Mouse (Mus musculus) hindbrain, embryonic 11.5 days (tissue): ENCODE results near the gene Ret. TPM values are rescaled to one million over a fixed set of nuclear protein-coding genes. Genes with fewer than 3 reads are reported as not detected.
A peak's percentile ranks its signal among the peaks of the same experiment; 100 is the strongest.

Source experiments
- ATAC-seq: fragments of 200-750 bp; cut with Nextera tagmentation; 2 replicates; pipeline ENCODE4 v1.8.0; 2017; ENCODE audit warnings: mild to moderate bottlenecking, moderate TSS enrichment, moderate library complexity; ENCODE audit not compliant: low FRiP score
- DNase-seq: peaks from one replicate; pipeline ENCODE4 v3.0.0-alpha.2; 2015; ENCODE audit warnings: low spot score
- H3K27ac ChIP-seq: fragments of 300-500 bp; sonication (generic); 2 replicates; pipeline ENCODE4 v1.5.1; 2014; ENCODE audit warnings: mild to moderate bottlenecking, low read depth, low read length
- H3K27me3 ChIP-seq: fragments of 300-500 bp; sonication (generic); 2 replicates; pipeline ENCODE4 v1.6.1; 2014; ENCODE audit warnings: mild to moderate bottlenecking, low read length, moderate library complexity, mixed read lengths; ENCODE audit not compliant: control insufficient read depth, insufficient read depth
- H3K36me3 ChIP-seq: fragments of 300-500 bp; sonication (generic); 2 replicates; pipeline ENCODE4 v1.6.1; 2014; ENCODE audit warnings: mild to moderate bottlenecking, low read length, moderate library complexity, mixed read lengths; ENCODE audit not compliant: control insufficient read depth, insufficient read depth
- H3K4me1 ChIP-seq: fragments of 300-500 bp; sonication (generic); replicated peaks from 2 replicates; pipeline ENCODE4 v1.6.1; 2014; ENCODE audit warnings: low read length, mixed read lengths; ENCODE audit not compliant: control insufficient read depth, insufficient read depth
- H3K4me2 ChIP-seq: fragments of 300-500 bp; sonication (generic); replicated peaks from 2 replicates; pipeline ENCODE4 v1.6.1; 2014; ENCODE audit warnings: mild to moderate bottlenecking, low read depth, low read length
- H3K4me3 ChIP-seq: fragments of 300-500 bp; sonication (generic); 2 replicates; pipeline ENCODE4 v1.5.1; 2014; ENCODE audit warnings: low read depth, low read length
- H3K9ac ChIP-seq: fragments of 300-500 bp; sonication (generic); 2 replicates; pipeline ENCODE4 v1.6.1; 2014; ENCODE audit warnings: low read depth, low read length
- H3K9me3 ChIP-seq: fragments of 300-500 bp; sonication (generic); 2 replicates; pipeline ENCODE4 v1.6.1; 2016; ENCODE audit warnings: low read length; ENCODE audit not compliant: control insufficient read depth
- WGBS: fragments of 180-500 bp; shearing (Covaris S2); extraction: QIAGEN DNeasy Blood & Tissue Kit; methylation state at CpG from one replicate; pipeline ENCODE4 v1.1.7; 2014; 5-methylcytosine and 5-hydroxymethylcytosine counted together
- polyA plus RNA-seq: library from polyadenylated mRNA; unstranded; fragments of >200 nt; fragmentation: Nextera tagmentation; extraction: Ambion mirVana; gene quantifications from 2 replicates; pipeline ENCODE4 v1.2.1, GENCODE M21; 2014

Gene Ret
- polyA plus RNA-seq, 1 experiment from 2014 or later, result 4.2 TPM

GRCm38 (mm10) chr6:118150128-118150527 lies 47.4 kb downstream of the Ret start:
- no peaks in the 10 kb centered on the region for H3K27me3 ChIP-seq
- H3K4me1 ChIP-seq, result no peaks in the 10 kb centered on the region
- H3K9me3 ChIP-seq, result no peaks in the 10 kb centered on the region
- H3K4me2 ChIP-seq, result no peak overlapping the region
- H3K27ac ChIP-seq, result no peak overlapping the region
- ATAC-seq (no peak), DNase-seq (no peak)
- no peak overlapping the region for H3K4me3 ChIP-seq
- WGBS, result 79% methylated on average over 4 of the region's 4 CpGs
- no peak overlapping the region for H3K9ac ChIP-seq
- no peaks in the 10 kb centered on the region for H3K36me3 ChIP-seq

- DNase-seq (no peak), ATAC-seq (no peak)
- Histone ChIP-seq H3K4me1 (no peaks in the 10 kb centered on the region), H3K4me3 (no peak overlapping the region), H3K36me3 (no peaks in the 10 kb centered on the region), H3K27me3 (no peaks in the 10 kb centered on the region), H3K9me3 (no peaks in the 10 kb centered on the region), H3K4me2 (no peak overlapping the region), H3K27ac (no peak overlapping the region), H3K9ac (no peak overlapping the region)
- 87% methylated on average over 6 of the region's 6 CpGs for WGBS
Measured at GRCm38 (mm10) chr6:118140961-118141360, 56.6 kb downstream of the Ret start.

GRCm38 (mm10) chr6:118138731-118139709 lies 58.5 kb downstream of the Ret start, which contains the start of gene Csgalnact2:
Csgalnact2 (minus strand) TSS chr6:118139140.
- Histone ChIP-seq H3K4me1 (no peaks in the 10 kb centered on the region), H3K4me2 (peak within 1 kb of the TSS; percentile 68), H3K27ac (no peak within 1 kb of the TSS; the same call in 1 of the 2 replicates), H3K36me3 (no peaks in the 10 kb centered on the region), H3K4me3 (peak within 1 kb of the TSS; percentile 82), H3K27me3 (no peaks in the 10 kb centered on the region), H3K9me3 (no peaks in the 10 kb centered on the region), H3K9ac (peak within 1 kb of the TSS; percentile 78)
- WGBS, result 8% methylated on average over 53 of the region's 66 CpGs
- ATAC-seq (peak; percentile 99), DNase-seq (peak; percentile 91)

GRCm38 (mm10) chr6:118137148-118137547 lies 60.4 kb downstream of the Ret start:
- Histone ChIP-seq H3K36me3 (no peaks in the 10 kb centered on the region), H3K4me1 (no peaks in the 10 kb centered on the region), H3K27ac (no peak overlapping the region), H3K4me3 (no peak overlapping the region), H3K27me3 (no peaks in the 10 kb centered on the region), H3K9ac (no peak overlapping the region), H3K4me2 (no peak overlapping the region), H3K9me3 (no peaks in the 10 kb centered on the region)
- WGBS, result 79% methylated on average over 2 of the region's 2 CpGs
- no peak for DNase-seq
- no peak for ATAC-seq

- Histone ChIP-seq H3K27ac (no peak overlapping the region), H3K9me3 (no peaks in the 10 kb centered on the region), H3K9ac (no peak overlapping the region), H3K4me3 (no peak overlapping the region), H3K4me2 (no peak overlapping the region), H3K27me3 (no peaks in the 10 kb centered on the region), H3K4me1 (no peaks in the 10 kb centered on the region), H3K36me3 (no peaks in the 10 kb centered on the region)
- ATAC-seq, result no peak
- WGBS, result 82% methylated on average over 1 of the region's 1 CpGs
- no peak for DNase-seq
Measured at GRCm38 (mm10) chr6:118134461-118134860, 63.1 kb downstream of the Ret start.

GRCm38 (mm10) chr6:118130022-118130421 lies 67.5 kb downstream of the Ret start:
- DNase-seq (no peak), ATAC-seq (no peak)
- WGBS, result 90% methylated on average over 2 of the region's 2 CpGs
- Histone ChIP-seq H3K4me2 (no peak overlapping the region), H3K9ac (no peak overlapping the region), H3K36me3 (no peaks in the 10 kb centered on the region), H3K27me3 (no peaks in the 10 kb centered on the region), H3K9me3 (no peaks in the 10 kb centered on the region), H3K4me1 (no peaks in the 10 kb centered on the region), H3K4me3 (no peak overlapping the region), H3K27ac (no peak overlapping the region)

- H3K36me3 ChIP-seq, result no peaks in the 10 kb centered on the region
- no peak for ATAC-seq
- H3K4me2 ChIP-seq, result no peak overlapping the region
- no peaks in the 10 kb centered on the region for H3K9me3 ChIP-seq
- 85% methylated on average over 6 of the region's 6 CpGs for WGBS
- DNase-seq, result no peak
- H3K4me3 ChIP-seq, result no peak overlapping the region
- no peak overlapping the region for H3K9ac ChIP-seq
- no peaks in the 10 kb centered on the region for H3K4me1 ChIP-seq
- no peak overlapping the region for H3K27ac ChIP-seq
- no peaks in the 10 kb centered on the region for H3K27me3 ChIP-seq
Measured at GRCm38 (mm10) chr6:118127827-118128487, 69.6 kb downstream of the Ret start.

- no peak overlapping the region for H3K4me3 ChIP-seq
- no peak overlapping the region for H3K9ac ChIP-seq
- no peak overlapping the region for H3K4me2 ChIP-seq
- H3K9me3 ChIP-seq, result no peaks in the 10 kb centered on the region
- no peaks in the 10 kb centered on the region for H3K4me1 ChIP-seq
- 86% methylated on average over 7 of the region's 7 CpGs for WGBS
- no peak overlapping the region for H3K27ac ChIP-seq
- no peaks in the 10 kb centered on the region for H3K27me3 ChIP-seq
- no peaks in the 10 kb centered on the region for H3K36me3 ChIP-seq
- ATAC-seq (no peak), DNase-seq (no peak)
Measured at GRCm38 (mm10) chr6:118127198-118127597, 70.3 kb downstream of the Ret start.
